Mouse (Mus musculus): ENCODE measurements around the gene Klhl22.
A peak's percentile ranks its signal among the peaks of the same experiment; 100 is the strongest.

The Klhl22 gene

DNA sequence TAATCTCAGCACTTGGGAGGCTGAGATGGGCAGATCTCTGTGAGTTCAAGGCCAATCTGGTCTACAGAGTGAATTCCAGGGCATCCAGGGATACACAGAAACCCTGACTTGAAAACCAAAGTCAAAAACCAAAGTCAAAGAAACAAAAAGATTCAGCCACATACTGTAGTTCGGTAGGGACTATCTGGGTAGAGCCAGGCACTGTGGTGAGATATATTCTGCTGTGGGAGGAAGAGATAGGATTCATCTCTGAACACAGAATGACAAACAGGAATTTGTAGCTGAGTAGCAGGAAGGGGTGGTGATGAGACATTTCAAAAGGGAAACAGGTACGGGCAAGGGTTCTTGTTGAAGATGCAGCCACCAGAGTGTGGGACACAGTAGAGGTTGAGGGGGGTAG lies 68.8 kb downstream of the Klhl22 start:
- Histone ChIP-seq H3K4me3 (replicated peaks; ENCODE audit: low read length) (no peak overlapping the region), H3K9me3 (ENCODE audit: low read length) (no peaks in the 10 kb centered on the region), H3K27me3 (ENCODE audit: insufficient read depth, low read length) (peaks cover 76% of the 10 kb centered on the region), H3K4me1 (replicated peaks; ENCODE audit: low read depth, low read length) (peaks cover 29% of the 10 kb centered on the region), H3K36me3 (ENCODE audit: insufficient read depth, low read length) (no peaks in the 10 kb centered on the region)
- TF ChIP-seq NANOG (IDR thresholded peaks at IDR 0.05; ENCODE audit: borderline replicate concordance, low read length) (no peak), CTCF (conservative IDR thresholded peaks at IDR 0.05; ENCODE audit: low read length) (no peak), POU5F1 (IDR thresholded peaks at IDR 0.05; ENCODE audit: borderline replicate concordance, low read length) (no peak)

GRCm38 (mm10) chr16:17828867-17829266 lies 69.4 kb downstream of the Klhl22 start:
- H3K4me3 ChIP-seq (replicated peaks; ENCODE audit: low read length), result no peak overlapping the region
- peaks cover 75% of the 10 kb centered on the region for H3K27me3 ChIP-seq (ENCODE audit: insufficient read depth, low read length)
- H3K4me1 ChIP-seq (replicated peaks; ENCODE audit: low read depth, low read length), result peaks cover 29% of the 10 kb centered on the region
- H3K9me3 ChIP-seq (ENCODE audit: low read length), result no peaks in the 10 kb centered on the region
- TF ChIP-seq CTCF (conservative IDR thresholded peaks at IDR 0.05; ENCODE audit: low read length) (no peak), POU5F1 (IDR thresholded peaks at IDR 0.05; ENCODE audit: borderline replicate concordance, low read length) (no peak), NANOG (IDR thresholded peaks at IDR 0.05; ENCODE audit: borderline replicate concordance, low read length) (no peak)
- H3K36me3 ChIP-seq (ENCODE audit: insufficient read depth, low read length), result no peaks in the 10 kb centered on the region

GRCm38 (mm10) chr16:17830385-17831178 lies 71.2 kb downstream of the Klhl22 start:
- Histone ChIP-seq H3K4me1 (replicated peaks; ENCODE audit: low read depth, low read length) (peaks cover 39% of the 10 kb centered on the region), H3K36me3 (ENCODE audit: insufficient read depth, low read length) (no peaks in the 10 kb centered on the region), H3K4me3 (replicated peaks; ENCODE audit: low read length) (no peak overlapping the region), H3K9me3 (ENCODE audit: low read length) (no peaks in the 10 kb centered on the region), H3K27me3 (ENCODE audit: insufficient read depth, low read length) (peaks cover 87% of the 10 kb centered on the region)
- TF ChIP-seq POU5F1 (IDR thresholded peaks at IDR 0.05; ENCODE audit: borderline replicate concordance, low read length) (no peak), NANOG (IDR thresholded peaks at IDR 0.05; ENCODE audit: borderline replicate concordance, low read length) (no peak), CTCF (conservative IDR thresholded peaks at IDR 0.05; ENCODE audit: low read length) (no peak)

- Histone ChIP-seq H3K4me3 (replicated peaks; ENCODE audit: low read length) (peak overlapping the region; percentile 20; the same call in 1 of the 2 replicates), H3K36me3 (ENCODE audit: insufficient read depth, low read length) (no peaks in the 10 kb centered on the region), H3K9me3 (ENCODE audit: low read length) (no peaks in the 10 kb centered on the region), H3K27me3 (ENCODE audit: insufficient read depth, low read length) (peaks cover 94% of the 10 kb centered on the region), H3K4me1 (replicated peaks; ENCODE audit: low read depth, low read length) (peaks cover 40% of the 10 kb centered on the region)
- TF ChIP-seq POU5F1 (IDR thresholded peaks at IDR 0.05; ENCODE audit: borderline replicate concordance, low read length) (no peak), CTCF (conservative IDR thresholded peaks at IDR 0.05; ENCODE audit: low read length) (peak; percentile 18; the same call in 1 of the 2 replicates)
These were observed 72.4 kb downstream of the Klhl22 start for GRCm38 (mm10) chr16:17831781-17832180.

DNA sequence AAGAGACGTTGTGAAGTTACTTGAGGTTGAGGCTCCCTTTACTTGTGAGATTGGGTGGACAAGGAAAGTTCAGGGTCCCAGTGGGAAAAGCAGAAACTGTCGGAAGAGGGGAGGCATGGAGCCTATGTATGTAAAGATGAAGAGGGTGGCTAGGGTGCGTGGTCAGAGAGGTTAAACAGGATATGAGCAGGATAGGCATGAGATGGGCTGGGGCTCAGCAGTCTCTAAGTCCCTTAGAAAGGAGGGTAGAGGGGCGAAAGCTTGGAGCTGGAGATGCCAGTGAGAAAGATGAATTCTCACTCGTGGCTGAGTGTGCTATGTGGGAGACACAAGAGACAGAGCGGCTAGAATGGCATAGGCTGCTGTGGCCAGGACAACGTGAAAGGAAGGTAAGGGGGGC lies 73.4 kb downstream of the Klhl22 start, which contains the start of gene B830017H08Rik:
TSS of gene B830017H08Rik (plus strand) at position 301 of the 400 bp plus-strand sequence.
- Histone ChIP-seq H3K4me3 (replicated peaks; ENCODE audit: low read length) (peak within 1 kb of the TSS; percentile 81), H3K36me3 (ENCODE audit: insufficient read depth, low read length) (no peaks in the 10 kb centered on the region), H3K4me1 (replicated peaks; ENCODE audit: low read depth, low read length) (peaks cover 40% of the 10 kb centered on the region), H3K9me3 (ENCODE audit: low read length) (no peaks in the 10 kb centered on the region), H3K27me3 (ENCODE audit: insufficient read depth, low read length) (peaks cover 96% of the 10 kb centered on the region)
- TF ChIP-seq NANOG (IDR thresholded peaks at IDR 0.05; ENCODE audit: borderline replicate concordance, low read length), result no peak
- TF ChIP-seq POU5F1 (IDR thresholded peaks at IDR 0.05; ENCODE audit: borderline replicate concordance, low read length), result no peak
- TF ChIP-seq CTCF (conservative IDR thresholded peaks at IDR 0.05; ENCODE audit: low read length), result no peak

- Histone ChIP-seq H3K4me1 (replicated peaks; ENCODE audit: low read depth, low read length) (peaks cover 40% of the 10 kb centered on the region), H3K9me3 (ENCODE audit: low read length) (no peaks in the 10 kb centered on the region), H3K27me3 (ENCODE audit: insufficient read depth, low read length) (peaks cover 96% of the 10 kb centered on the region), H3K4me3 (replicated peaks; ENCODE audit: low read length) (peak overlapping the region; percentile 81), H3K36me3 (ENCODE audit: insufficient read depth, low read length) (no peaks in the 10 kb centered on the region)
- TF ChIP-seq CTCF (conservative IDR thresholded peaks at IDR 0.05; ENCODE audit: low read length), result no peak
- TF ChIP-seq POU5F1 (IDR thresholded peaks at IDR 0.05; ENCODE audit: borderline replicate concordance, low read length), result no peak
- no peak for TF ChIP-seq NANOG (IDR thresholded peaks at IDR 0.05; ENCODE audit: borderline replicate concordance, low read length)
These were observed 73.9 kb downstream of the Klhl22 start for GRCm38 (mm10) chr16:17833321-17833680.

DNA sequence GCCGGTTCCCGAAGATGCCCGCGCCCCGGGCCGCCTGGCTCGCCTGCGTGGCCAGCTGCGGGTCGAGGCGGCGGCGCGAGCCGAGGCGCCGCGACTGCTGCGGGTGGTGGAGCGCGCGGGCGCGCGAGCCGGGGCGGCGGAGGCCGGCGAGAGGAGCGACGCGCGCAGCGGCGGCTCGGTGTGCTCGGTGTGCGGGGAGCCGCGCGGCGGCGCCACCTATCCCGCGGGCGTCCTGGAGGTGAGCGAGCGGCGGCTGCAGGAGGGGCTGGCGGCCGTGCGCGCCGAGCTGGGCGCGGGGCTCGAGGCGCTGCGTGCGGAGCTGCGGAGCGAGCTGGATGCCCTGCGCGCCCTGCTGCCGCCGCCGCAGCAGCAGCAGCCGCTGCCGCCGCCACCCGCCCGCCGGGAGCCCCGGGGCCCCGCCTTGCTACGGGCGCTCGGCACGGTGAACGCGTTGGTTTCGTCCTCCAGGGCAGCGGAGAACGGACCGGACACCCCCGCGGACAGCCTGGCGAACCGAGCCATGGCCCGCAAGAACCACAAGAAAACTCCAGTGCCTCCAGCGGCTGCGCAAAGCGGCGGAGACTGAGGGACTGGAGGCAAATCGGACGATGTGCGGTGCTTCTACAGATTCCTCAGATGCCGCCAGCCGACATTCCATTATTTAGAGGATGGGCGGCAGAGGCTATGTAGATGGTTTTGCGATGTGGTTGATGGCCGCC lies 74.4 kb downstream of the Klhl22 start:
- peaks cover 5% of the 10 kb centered on the region; the same call in 1 of the 2 replicates for H3K9me3 ChIP-seq (ENCODE audit: low read length)
- peaks cover 36% of the 10 kb centered on the region for H3K4me1 ChIP-seq (replicated peaks; ENCODE audit: low read depth, low read length)
- H3K4me3 ChIP-seq (replicated peaks; ENCODE audit: low read length), result peak overlapping the region; percentile 81
- H3K36me3 ChIP-seq (ENCODE audit: insufficient read depth, low read length), result no peaks in the 10 kb centered on the region
- TF ChIP-seq POU5F1 (IDR thresholded peaks at IDR 0.05; ENCODE audit: borderline replicate concordance, low read length) (no peak), NANOG (IDR thresholded peaks at IDR 0.05; ENCODE audit: borderline replicate concordance, low read length) (no peak), CTCF (conservative IDR thresholded peaks at IDR 0.05; ENCODE audit: low read length) (no peak)
- peaks cover 93% of the 10 kb centered on the region for H3K27me3 ChIP-seq (ENCODE audit: insufficient read depth, low read length)

GRCm38 (mm10) chr16:17834543-17834942 lies 75.1 kb downstream of the Klhl22 start:
- no peaks in the 10 kb centered on the region for H3K36me3 ChIP-seq (ENCODE audit: insufficient read depth, low read length)
- H3K4me3 ChIP-seq (replicated peaks; ENCODE audit: low read length), result peak overlapping the region; percentile 81
- peaks cover 34% of the 10 kb centered on the region for H3K4me1 ChIP-seq (replicated peaks; ENCODE audit: low read depth, low read length)
- H3K9me3 ChIP-seq (ENCODE audit: low read length), result peaks cover 5% of the 10 kb centered on the region; the same call in 1 of the 2 replicates
- TF ChIP-seq NANOG (IDR thresholded peaks at IDR 0.05; ENCODE audit: borderline replicate concordance, low read length) (no peak), CTCF (conservative IDR thresholded peaks at IDR 0.05; ENCODE audit: low read length) (no peak), POU5F1 (IDR thresholded peaks at IDR 0.05; ENCODE audit: borderline replicate concordance, low read length) (no peak)
- H3K27me3 ChIP-seq (ENCODE audit: insufficient read depth, low read length), result peaks cover 86% of the 10 kb centered on the region
